Mouse (Mus musculus) G1E-ER4 (cell line): Measurements from ENCODE around the gene Slc26a9. TPM values are rescaled to one million over a fixed set of nuclear protein-coding genes. Genes with fewer than 3 reads are reported as not detected.

ENCODE experiments used
- GATA1 ChIP-seq: IDR thresholded peaks from one replicate; pipeline ENCODE4 v1.8.0; 2012; ENCODE audit warnings: low read length, inconsistent platforms
- polyA plus RNA-seq: library from polyadenylated mRNA; stranded (reverse); fragments of >175 nt; gene quantifications from 2 replicates; pipeline ENCODE4 v1.2.3, GENCODE M21; 2012

The Slc26a9 gene
- 0.02 and 0.03 TPM in 2 replicates for polyA plus RNA-seq

- TF ChIP-seq GATA1: no peak
Measured at GRCm38 (mm10) chr1:131743868-131744464, at the start of gene Slc26a9. TSS of gene Slc26a9 (plus strand) at chr1:131744022.

GRCm38 (mm10) chr1:131695308-131695707 is 48.5 kb upstream of the Slc26a9 start:
- no peak for TF ChIP-seq GATA1

- no peak for TF ChIP-seq GATA1
Measured at GRCm38 (mm10) chr1:131696325-131696724, 47.5 kb upstream of the Slc26a9 start.

DNA sequence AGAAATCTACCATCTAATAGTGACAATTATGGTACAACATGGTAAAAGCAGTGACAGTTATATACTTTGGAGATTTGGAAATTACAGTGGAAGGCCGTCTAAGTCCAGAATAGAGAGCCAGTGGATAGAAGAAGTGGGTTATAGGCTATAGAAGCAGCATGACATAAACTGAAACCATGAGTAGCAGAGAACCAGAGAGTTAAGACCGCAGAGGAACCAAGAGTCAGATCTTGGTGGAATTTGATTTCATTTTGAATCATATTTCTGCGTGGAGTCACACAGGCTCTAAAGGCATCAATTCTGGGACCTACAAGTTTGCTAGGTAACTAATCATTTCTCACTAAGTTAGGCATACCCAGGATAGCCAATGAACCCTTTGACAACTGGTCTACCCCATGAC is 45.1 kb upstream of the Slc26a9 start:
- TF ChIP-seq GATA1: no peak

DNA sequence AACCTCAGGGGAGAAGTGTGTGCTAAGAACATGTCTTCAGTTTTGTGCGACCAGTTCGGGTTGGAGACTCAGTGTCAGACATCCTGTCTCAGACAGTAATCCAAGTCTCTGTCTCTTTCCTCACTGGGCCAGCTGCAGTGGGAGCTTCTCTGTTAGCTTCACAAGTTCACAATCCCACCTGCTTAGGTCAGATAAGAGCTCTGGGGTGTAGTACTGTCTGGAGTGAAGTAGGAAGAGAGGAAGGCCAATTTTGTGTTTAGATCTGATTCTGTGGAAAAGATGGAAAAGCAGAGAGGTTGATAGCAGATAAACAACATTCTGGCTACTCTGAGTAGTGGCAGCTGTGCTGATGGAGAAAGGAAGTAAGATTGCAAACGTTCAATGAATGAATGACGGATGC is 44.2 kb upstream of the Slc26a9 start:
- TF ChIP-seq GATA1: no peak

DNA sequence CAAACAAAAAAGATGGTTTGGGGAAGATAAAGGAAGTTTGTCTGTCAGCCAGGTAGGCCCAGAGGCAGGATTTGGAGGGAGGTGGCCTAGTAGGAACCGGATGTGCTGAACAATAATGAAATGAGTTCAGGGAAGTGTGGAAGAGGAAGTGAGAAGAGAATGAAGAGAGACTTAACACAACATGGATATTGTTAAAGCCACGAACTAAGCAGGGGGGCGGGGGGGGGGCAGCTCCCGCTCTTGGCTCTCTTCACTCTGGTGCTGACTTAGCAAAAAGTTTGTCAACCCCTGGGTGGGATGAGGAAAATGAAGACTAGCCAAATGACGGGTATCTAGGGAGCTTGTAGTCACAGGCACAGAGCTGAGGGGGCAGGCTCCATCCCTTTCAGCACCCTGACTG is 43.4 kb upstream of the Slc26a9 start:
- no peak for TF ChIP-seq GATA1

GRCm38 (mm10) chr1:131701391-131701790 is 42.4 kb upstream of the Slc26a9 start:
- TF ChIP-seq GATA1: no peak

- no peak for TF ChIP-seq GATA1
Measured at GRCm38 (mm10) chr1:131702094-131702766, 41.6 kb upstream of the Slc26a9 start.

GRCm38 (mm10) chr1:131703482-131703881 is 40.3 kb upstream of the Slc26a9 start:
- no peak for TF ChIP-seq GATA1

- no peak for TF ChIP-seq GATA1
Measured at GRCm38 (mm10) chr1:131708338-131708737, 35.5 kb upstream of the Slc26a9 start.

DNA sequence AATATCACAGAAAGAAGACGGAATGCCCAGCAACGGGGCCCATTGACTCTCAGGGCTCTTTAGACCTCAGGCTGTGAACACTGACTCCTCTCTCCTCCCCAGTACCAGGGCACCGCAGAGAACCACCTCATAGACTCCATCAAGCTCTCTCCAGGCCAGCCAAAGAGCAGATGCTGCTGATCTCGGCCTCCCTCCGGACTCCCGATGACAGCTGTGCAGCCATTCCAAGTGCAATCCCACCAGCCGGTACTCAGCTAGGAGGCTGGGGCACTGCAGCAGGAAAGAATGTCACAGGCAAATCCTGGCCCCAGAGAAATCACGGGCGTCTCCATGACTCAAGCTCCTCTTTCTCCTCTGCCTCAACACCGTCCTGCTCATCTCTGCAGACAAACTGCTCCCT is 32.3 kb upstream of the Slc26a9 start:
- no peak for TF ChIP-seq GATA1

- TF ChIP-seq GATA1: no peak
Measured at GRCm38 (mm10) chr1:131712386-131712785, 31.4 kb upstream of the Slc26a9 start.

- no peak for TF ChIP-seq GATA1
Measured at GRCm38 (mm10) chr1:131714388-131715337, 29.2 kb upstream of the Slc26a9 start.

GRCm38 (mm10) chr1:131718952-131719694 is 24.7 kb upstream of the Slc26a9 start:
- TF ChIP-seq GATA1: no peak

DNA sequence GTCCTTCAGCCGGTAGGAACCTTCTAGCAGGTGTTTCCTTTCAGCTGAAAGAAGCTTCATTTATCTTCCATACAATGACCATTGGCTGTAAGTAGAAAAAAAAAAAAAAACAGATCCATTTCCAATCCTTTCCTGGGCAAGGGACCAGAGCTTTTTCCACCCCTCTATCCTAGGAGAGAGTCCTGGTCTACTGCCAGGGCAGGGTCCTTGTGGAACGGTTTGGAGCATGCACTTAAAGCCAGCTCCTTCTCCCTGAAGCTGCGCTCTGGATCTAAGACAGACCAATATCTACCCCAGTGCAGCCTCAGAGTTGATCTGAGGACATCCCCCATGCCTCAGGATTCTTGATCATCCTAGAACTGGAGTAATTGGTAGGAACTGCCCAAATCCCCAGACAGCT is 21.8 kb upstream of the Slc26a9 start:
- no peak for TF ChIP-seq GATA1
